Mouse (Mus musculus): Measurements from ENCODE around the gene Ovca2. TPM values are rescaled to one million over a fixed set of nuclear protein-coding genes. Genes with fewer than 3 reads are reported as not detected.

Ovca2 gene
- total RNA-seq, 1 experiment = 14.8 TPM

DNA sequence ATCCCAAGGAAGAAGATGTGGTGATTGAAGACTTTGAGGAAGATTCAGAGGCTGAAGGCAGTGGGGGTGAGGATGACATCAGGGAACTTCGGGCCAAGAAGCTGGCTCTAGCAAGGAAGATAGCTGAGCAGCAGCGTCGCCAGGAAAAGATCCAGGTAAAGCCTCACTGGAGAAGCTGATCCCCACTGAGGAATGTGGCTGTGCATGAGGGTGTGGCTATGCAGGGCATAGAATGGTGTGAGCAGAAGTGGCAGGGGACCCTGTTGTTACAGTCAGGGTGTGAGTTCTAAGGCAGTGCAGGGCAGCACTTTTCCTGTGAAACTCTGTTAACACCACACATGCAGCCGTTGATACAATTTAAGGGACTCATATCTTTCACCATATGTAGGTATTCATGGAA lies 35.9 kb downstream of the Ovca2 start:
- Histone ChIP-seq H3K9ac (ENCODE audit: insufficient read depth, low read depth, low read length, poor library complexity, severe bottlenecking) (no peak overlapping the region), H3K27ac (ENCODE audit: insufficient read depth, low read depth, low read length, poor library complexity, severe bottlenecking) (no peak overlapping the region), H3K9me3 (ENCODE audit: control insufficient read depth, insufficient read depth, low read depth, low read length) (no peaks in the 10 kb centered on the region), H3K4me3 (ENCODE audit: insufficient read depth in 1 of 2, low read depth in 1 of 2, low read length in 2 of 2, poor library complexity in 1 of 2, severe bottlenecking in 1 of 2) (no peak overlapping the region), H3K36me3 (ENCODE audit: control insufficient read depth, insufficient read depth, low read length, poor library complexity, severe bottlenecking) (peaks cover 5% of the 10 kb centered on the region; the same call in 1 of the 2 replicates), H3K4me1 (ENCODE audit: control insufficient read depth in 2 of 2, insufficient read depth in 2 of 2, low read length in 2 of 2, poor library complexity in 1 of 2) (peaks cover 2 to 22% of the 10 kb centered on the region in 2 experiments; a peak in 3 of 4 replicates)
- in situ Hi-C loops (cut with MboI; ENCODE audit: low sequenced_read_pairs in 2 of 2, unreplicated experiment in 2 of 2) = no loop called here
- no peak for DNase-seq (ENCODE audit: low read depth, low spot score)
- TF ChIP-seq ZNF384 (IDR thresholded peaks at IDR 0.05; ENCODE audit: low read depth, low read length) = no peak
- TF ChIP-seq CHD2 (IDR thresholded peaks at IDR 0.05; ENCODE audit: low read depth, low read length) = no peak
- no peak for TF ChIP-seq MAFK (IDR thresholded peaks at IDR 0.05; ENCODE audit: insufficient read depth, low read depth, low read length)
- no peak for TF ChIP-seq HCFC1 (IDR thresholded peaks at IDR 0.05; ENCODE audit: borderline replicate concordance, insufficient read depth, low read length)
- no peak for TF ChIP-seq ZC3H11A (IDR thresholded peaks at IDR 0.05; ENCODE audit: borderline replicate concordance, low read depth, low read length)

DNA sequence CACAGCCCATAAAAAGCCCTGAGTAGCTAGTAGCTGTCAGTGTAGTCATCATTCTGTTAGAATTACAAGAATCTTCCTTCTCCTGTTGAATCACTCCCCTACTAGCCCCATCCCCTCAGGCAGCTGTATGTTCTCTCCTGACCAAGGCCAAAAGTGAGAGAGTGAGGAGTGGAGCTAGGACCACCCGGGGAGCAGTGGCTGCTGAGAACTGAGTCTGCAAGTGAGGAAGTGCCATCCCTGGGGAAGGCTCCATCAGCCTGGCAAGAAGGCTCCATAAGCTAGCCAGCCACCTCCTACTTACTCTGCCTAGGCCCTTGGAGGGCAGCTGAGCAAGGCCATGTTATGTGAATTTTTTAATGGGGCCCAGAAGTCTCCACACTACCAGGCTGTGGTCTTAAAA lies 36.7 kb downstream of the Ovca2 start:
- peaks cover 5% of the 10 kb centered on the region; the same call in 1 of the 2 replicates for H3K36me3 ChIP-seq (ENCODE audit: control insufficient read depth, insufficient read depth, low read length, poor library complexity, severe bottlenecking)
- H3K9me3 ChIP-seq (ENCODE audit: control insufficient read depth, insufficient read depth, low read depth, low read length) = no peaks in the 10 kb centered on the region
- 0 out of 2 replicates have a peak overlapping the region, but pooled peaks have one; percentile 25 for H3K27ac ChIP-seq (ENCODE audit: insufficient read depth, low read depth, low read length, poor library complexity, severe bottlenecking)
- peaks cover 2 to 18% of the 10 kb centered on the region in 2 experiments; a peak in 2 of 4 replicates for H3K4me1 ChIP-seq (ENCODE audit: control insufficient read depth in 2 of 2, insufficient read depth in 2 of 2, low read length in 2 of 2, poor library complexity in 1 of 2)
- no peak overlapping the region for H3K4me3 ChIP-seq (ENCODE audit: insufficient read depth in 1 of 2, low read depth in 1 of 2, low read length in 2 of 2, poor library complexity in 1 of 2, severe bottlenecking in 1 of 2)
- in situ Hi-C loops (cut with MboI; ENCODE audit: low sequenced_read_pairs in 2 of 2, unreplicated experiment in 2 of 2) = no loop called here
- H3K9ac ChIP-seq (ENCODE audit: insufficient read depth, low read depth, low read length, poor library complexity, severe bottlenecking) = no peak overlapping the region
- no peak for DNase-seq (ENCODE audit: low read depth, low spot score)
- no peak for TF ChIP-seq HCFC1 (IDR thresholded peaks at IDR 0.05; ENCODE audit: borderline replicate concordance, insufficient read depth, low read length)
- no peak for TF ChIP-seq MAFK (IDR thresholded peaks at IDR 0.05; ENCODE audit: insufficient read depth, low read depth, low read length)
- no peak for TF ChIP-seq ZC3H11A (IDR thresholded peaks at IDR 0.05; ENCODE audit: borderline replicate concordance, low read depth, low read length)
- no peak for TF ChIP-seq ZNF384 (IDR thresholded peaks at IDR 0.05; ENCODE audit: low read depth, low read length)
- no peak for TF ChIP-seq CHD2 (IDR thresholded peaks at IDR 0.05; ENCODE audit: low read depth, low read length)

DNA sequence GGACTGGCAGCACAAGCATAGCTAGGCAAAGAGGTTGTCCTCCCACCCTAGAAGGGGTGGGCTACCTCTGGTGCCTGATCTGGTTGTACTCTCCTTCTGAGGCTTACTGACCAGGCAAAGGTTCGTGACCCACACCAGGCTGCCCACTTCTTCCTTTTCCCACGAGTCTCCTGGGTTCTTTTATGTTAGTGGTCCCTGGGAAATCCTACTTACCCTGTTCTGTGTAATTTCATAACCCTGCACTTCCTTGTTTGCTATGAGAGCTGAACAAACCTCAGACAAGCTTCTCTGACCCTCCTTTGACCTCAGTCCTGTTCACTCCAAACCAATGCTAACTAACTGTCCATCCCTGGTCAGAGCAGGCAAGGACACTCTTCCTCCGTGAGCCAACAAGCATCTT lies 37.6 kb downstream of the Ovca2 start:
- Histone ChIP-seq H3K4me1 (ENCODE audit: control insufficient read depth in 2 of 2, insufficient read depth in 2 of 2, low read length in 2 of 2, poor library complexity in 1 of 2) (peaks cover 2 to 16% of the 10 kb centered on the region in 2 experiments; a peak in 2 of 4 replicates), H3K9me3 (ENCODE audit: control insufficient read depth, insufficient read depth, low read depth, low read length) (no peaks in the 10 kb centered on the region), H3K36me3 (ENCODE audit: control insufficient read depth, insufficient read depth, low read length, poor library complexity, severe bottlenecking) (peaks cover 5% of the 10 kb centered on the region; the same call in 1 of the 2 replicates), H3K4me3 (ENCODE audit: insufficient read depth in 1 of 2, low read depth in 1 of 2, low read length in 2 of 2, poor library complexity in 1 of 2, severe bottlenecking in 1 of 2) (no peak overlapping the region), H3K27ac (ENCODE audit: insufficient read depth, low read depth, low read length, poor library complexity, severe bottlenecking) (0 out of 2 replicates have a peak overlapping the region, but pooled peaks have one; percentile 11), H3K9ac (ENCODE audit: insufficient read depth, low read depth, low read length, poor library complexity, severe bottlenecking) (no peak overlapping the region)
- TF ChIP-seq CHD2 (IDR thresholded peaks at IDR 0.05; ENCODE audit: low read depth, low read length) (no peak), HCFC1 (IDR thresholded peaks at IDR 0.05; ENCODE audit: borderline replicate concordance, insufficient read depth, low read length) (no peak), MAFK (IDR thresholded peaks at IDR 0.05; ENCODE audit: insufficient read depth, low read depth, low read length) (no peak), ZC3H11A (IDR thresholded peaks at IDR 0.05; ENCODE audit: borderline replicate concordance, low read depth, low read length) (no peak), ZNF384 (IDR thresholded peaks at IDR 0.05; ENCODE audit: low read depth, low read length) (no peak)
- no peak for DNase-seq (ENCODE audit: low read depth, low spot score)
- in situ Hi-C loops (cut with MboI; ENCODE audit: low sequenced_read_pairs in 2 of 2, unreplicated experiment in 2 of 2) = no loop called here

DNA sequence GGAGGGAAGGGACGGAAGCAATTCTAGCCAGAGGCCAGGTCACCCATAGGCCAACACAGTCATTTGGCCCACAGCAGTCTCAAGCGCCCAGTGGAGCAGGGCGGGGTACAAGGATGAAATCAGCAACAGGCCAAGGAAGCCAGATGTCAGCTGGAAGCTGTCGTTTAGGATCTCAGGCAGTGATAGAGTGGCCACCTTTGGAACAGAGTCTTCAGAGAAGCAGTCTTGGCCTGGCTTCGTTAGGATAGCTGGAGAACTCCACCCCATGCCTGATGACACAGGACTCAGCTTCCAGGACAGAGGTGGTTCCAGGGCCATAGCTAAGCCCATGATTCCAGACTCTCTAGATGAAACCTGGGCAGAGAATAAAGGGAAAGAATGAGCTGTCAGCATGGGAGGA lies 38.2 kb downstream of the Ovca2 start:
- H3K36me3 ChIP-seq (ENCODE audit: control insufficient read depth, insufficient read depth, low read length, poor library complexity, severe bottlenecking) = peaks cover 5% of the 10 kb centered on the region; the same call in 1 of the 2 replicates
- H3K9ac ChIP-seq (ENCODE audit: insufficient read depth, low read depth, low read length, poor library complexity, severe bottlenecking) = no peak overlapping the region
- DNase-seq (ENCODE audit: low read depth, low spot score) = no peak
- in situ Hi-C loops (cut with MboI; ENCODE audit: low sequenced_read_pairs in 2 of 2, unreplicated experiment in 2 of 2) = no loop called here
- no peaks in the 10 kb centered on the region for H3K9me3 ChIP-seq (ENCODE audit: control insufficient read depth, insufficient read depth, low read depth, low read length)
- no peak for TF ChIP-seq ZNF384 (IDR thresholded peaks at IDR 0.05; ENCODE audit: low read depth, low read length)
- no peak for TF ChIP-seq MAFK (IDR thresholded peaks at IDR 0.05; ENCODE audit: insufficient read depth, low read depth, low read length)
- no peak for TF ChIP-seq CHD2 (IDR thresholded peaks at IDR 0.05; ENCODE audit: low read depth, low read length)
- TF ChIP-seq ZC3H11A (IDR thresholded peaks at IDR 0.05; ENCODE audit: borderline replicate concordance, low read depth, low read length) = no peak
- TF ChIP-seq HCFC1 (IDR thresholded peaks at IDR 0.05; ENCODE audit: borderline replicate concordance, insufficient read depth, low read length) = no peak
- H3K27ac ChIP-seq (ENCODE audit: insufficient read depth, low read depth, low read length, poor library complexity, severe bottlenecking) = no peak overlapping the region
- peaks cover 2 to 16% of the 10 kb centered on the region in 2 experiments; a peak in 2 of 4 replicates for H3K4me1 ChIP-seq (ENCODE audit: control insufficient read depth in 2 of 2, insufficient read depth in 2 of 2, low read length in 2 of 2, poor library complexity in 1 of 2)
- no peak overlapping the region for H3K4me3 ChIP-seq (ENCODE audit: insufficient read depth in 1 of 2, low read depth in 1 of 2, low read length in 2 of 2, poor library complexity in 1 of 2, severe bottlenecking in 1 of 2)
